8 mouse cellular contexts compared by ENCODE assay signal in the genomic region with DNA sequence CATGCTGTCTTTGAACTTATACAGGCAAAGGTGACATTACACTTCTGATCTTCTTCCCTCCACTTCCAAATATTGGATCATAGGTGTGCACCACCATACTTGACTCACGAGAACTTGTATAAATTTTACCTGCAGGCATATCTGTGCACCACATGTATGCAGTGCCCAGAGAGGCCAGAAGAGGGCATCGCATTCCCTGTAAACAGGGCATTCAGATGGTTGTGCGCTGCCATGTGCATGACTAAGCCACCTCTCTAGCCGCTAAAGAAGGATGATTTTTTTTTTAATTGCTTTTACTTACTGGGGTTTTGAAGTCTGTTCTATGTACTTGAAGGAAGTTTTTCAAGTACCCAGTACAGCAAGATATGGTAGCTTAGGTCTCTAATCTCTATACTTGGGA. TPM values are rescaled to one million over a fixed set of nuclear protein-coding genes. Genes with fewer than 3 reads are reported as not detected.
DNase-seq lines count a peak whose midpoint lies in the region; ATAC-seq and TF ChIP-seq lines count a peak whose summit lies in the region.
"Had no signal": no experiment of that assay in that cellular context is flagged by ENCODE, and none has a peak within 500 bp of the region (broad histone marks: within the 10 kb centered on the region; RNA-seq: fewer than 3 reads in every experiment).

No protein-coding gene starts in this region.

- no peaks in the 10 kb centered on the region for H3K36me3 ChIP-seq in kidney, embryonic 15.5 days
- no peaks in the 10 kb centered on the region for H3K36me3 ChIP-seq in C2C12 (ENCODE audit: control insufficient read depth, insufficient read depth)

- H3K9me3 ChIP-seq in kidney, embryonic 15.5 days (replicated peaks), result no peaks in the 10 kb centered on the region

- no peak overlapping the region for H3K4me2 ChIP-seq in kidney, embryonic 15.5 days

- TF ChIP-seq CTCF in C2C12 (IDR thresholded peaks at IDR 0.05; ENCODE audit: control insufficient read depth, insufficient read depth, insufficient read length), result peak; percentile 32

- no peak for ATAC-seq in kidney, embryonic 15.5 days (replicated peaks; ENCODE audit: low FRiP score)

- H3K79me2 ChIP-seq in C2C12 (ENCODE audit: control insufficient read depth, insufficient read depth), result no peaks in the 10 kb centered on the region

- no peak overlapping the region for H3K9ac ChIP-seq in kidney, embryonic 15.5 days

- no peak overlapping the region for H3K27ac ChIP-seq in kidney, embryonic 15.5 days

- H3K4me3 ChIP-seq in kidney, embryonic 15.5 days (replicated peaks), result no peak overlapping the region
- H3K4me3 ChIP-seq in C2C12 (ENCODE audit: insufficient read depth, poor library complexity, severe bottlenecking), result no peak overlapping the region

- no peaks in the 10 kb centered on the region for H3K27me3 ChIP-seq in kidney, embryonic 15.5 days
- H3K27me3 ChIP-seq in C2C12 (ENCODE audit: control insufficient read depth, insufficient read depth, insufficient read length), result no peaks in the 10 kb centered on the region

- DNase-seq in kidney, adult 18-20 months, result peak; percentile 49
- peak; percentile 79 for DNase-seq in 416B (ENCODE audit: low read depth)
- DNase-seq in c-Kit-positive CD71-positive TER-119-positive erythroid progenitor cells, embryonic 14.5 days (ENCODE audit: low spot score), result peak; percentile 49
- DNase-seq in lung, postnatal 14 days, result peak; percentile 44
- no peak for DNase-seq in frontal cortex, adult 2 months (ENCODE audit: extremely low spot score in 1 of 2, low spot score in 1 of 2)

- no peaks in the 10 kb centered on the region for H3K79me3 ChIP-seq in C2C12 (ENCODE audit: low read depth)

- no peak overlapping the region for H3ac ChIP-seq in C2C12 (ENCODE audit: control insufficient read depth, insufficient read length, low read depth)

- WGBS in kidney, embryonic 15.5 days, result 88% methylated on average over 4 of the region's 4 CpGs

- H3K4me1 ChIP-seq in kidney, embryonic 15.5 days, result 0 out of 2 replicates have a peak, but pooled peaks cover 3% of the 10 kb centered on the region

TF ChIP-seq in C2C12, 6 proteins besides CTCF, POLR2A, EP300 and RAD21:
- no peak for TF ChIP-seq MYOG (IDR thresholded peaks at IDR 0.05; ENCODE audit: control insufficient read depth, extremely low read depth, insufficient read length)
- TF ChIP-seq MAX (IDR thresholded peaks at IDR 0.05), result peak; percentile 29

RNA-seq across cellular contexts. Expression of a gene that starts 1.1 kb away (rescaled TPM):
- polyA plus RNA-seq in kidney, embryonic 15.5 days (2015; fragmentation: Nextera tagmentation; extraction: Ambion mirVana), result 0.77 and 0.90 TPM in 2 replicates
- polyA plus RNA-seq in C2C12 (2012; fragmentation: generic; extraction: Trizol), result not detected
- 0.67 and 0.82 TPM in 2 replicates for polyA plus RNA-seq in frontal cortex, adult 2 months (2012; rRNA removed)

RNA-seq across cellular contexts. Expression of a gene that starts 23.5 kb away (rescaled TPM):
- polyA plus RNA-seq in kidney, embryonic 15.5 days (2015; fragmentation: Nextera tagmentation; extraction: Ambion mirVana), result 0.45 TPM in 1 of 2 replicates, not detected in the other
- polyA plus RNA-seq in C2C12 (2012; fragmentation: generic; extraction: Trizol), result not detected
- polyA plus RNA-seq in frontal cortex, adult 2 months (2012; rRNA removed), result not detected in 2 replicates
- polyA plus RNA-seq: heart, embryonic 14.5 days had no signal

RNA-seq across cellular contexts. Expression of a gene that starts 27.1 kb away (rescaled TPM):
- polyA plus RNA-seq in kidney, embryonic 15.5 days (2015; fragmentation: Nextera tagmentation; extraction: Ambion mirVana), result 48.1 and 49.6 TPM in 2 replicates
- polyA plus RNA-seq in C2C12 (2012; fragmentation: generic; extraction: Trizol), result 51.6 TPM
- 95.4 and 101 TPM in 2 replicates for polyA plus RNA-seq in frontal cortex, adult 2 months (2012; rRNA removed)

RNA-seq across cellular contexts. Expression of a gene that starts 31.3 kb away (rescaled TPM):
- 13.7 TPM in 2 replicates for polyA plus RNA-seq in kidney, embryonic 15.5 days (2015; fragmentation: Nextera tagmentation; extraction: Ambion mirVana)
- 8.8 TPM for polyA plus RNA-seq in C2C12 (2012; fragmentation: generic; extraction: Trizol)
- 8.1 and 8.4 TPM in 2 replicates for polyA plus RNA-seq in frontal cortex, adult 2 months (2012; rRNA removed)

RNA-seq across cellular contexts. Expression of a gene that starts 31.4 kb away (rescaled TPM):
- 47.1 and 49.3 TPM in 2 replicates for polyA plus RNA-seq in kidney, embryonic 15.5 days (2015; fragmentation: Nextera tagmentation; extraction: Ambion mirVana)
- 44.7 TPM for polyA plus RNA-seq in C2C12 (2012; fragmentation: generic; extraction: Trizol)
- polyA plus RNA-seq in frontal cortex, adult 2 months (2012; rRNA removed), result 16.0 and 16.7 TPM in 2 replicates

Comparison
In these comparisons a context has a peak if more than half of its experiments do, and no peak if none do; other contexts are left out.
1. DNase-seq: peak in kidney, adult 18-20 months (single experiment), 416B (single experiment), c-Kit-positive CD71-positive TER-119-positive erythroid progenitor cells, embryonic 14.5 days (single experiment) and lung, postnatal 14 days (single experiment); none in frontal cortex, adult 2 months (0 of 2).